Mouse (Mus musculus) neutrophil, adult 59 days (primary cell): ENCODE measurements around the gene Ift52. TPM values are rescaled to one million over a fixed set of nuclear protein-coding genes. Genes with fewer than 3 reads are reported as not detected.

Source experiments
- total RNA-seq, 2 experiments: library from RNA; stranded (reverse); gene quantifications; 1 replicate in 1 of 2; 2 replicates in 1 of 2; pipeline ENCODE4 v1.2.4; 2023

Gene Ift52
- 10 to 100 TPM; 20.3 to 20.8 TPM for total RNA-seq

GRCm38 (mm10) chr2:163016916-163017743, at the start of gene Ift52:
Ift52 (plus strand) TSS chr2:163017354.

GRCm38 (mm10) chr2:162987218-162987617, 29.9 kb upstream of the Ift52 start, which contains the start of gene Sgk2:
Sgk2 (plus strand) TSS chr2:162987330.

GRCm38 (mm10) chr2:163054335-163054840, 37.2 kb downstream of the Ift52 start, which contains the start of gene Mybl2:
Mybl2 (plus strand) TSS chr2:163054687.

GRCm38 (mm10) chr2:163087728-163088127, 70.6 kb downstream of the Ift52 start, which contains the start of gene Gtsf1l:
Gtsf1l (minus strand) TSS chr2:163087855.

Other genes starting within 250 kb of the Ift52 start
- 100 to 1,000 TPM; 120 to 150 TPM for gene Srsf6, start 85.8 kb upstream of the Ift52 start, total RNA-seq
- gene L3mbtl1, start 73.9 kb upstream of the Ift52 start, total RNA-seq, result under 1 TPM; 0.26 to 0.51 TPM
- gene Sgk2, start 30.0 kb upstream of the Ift52 start, total RNA-seq, result not detected
- 10 to 100 TPM; 30.8 to 33.5 TPM for gene Mybl2, start 37.3 kb downstream of the Ift52 start, total RNA-seq
- under 1 TPM in 1 of 2 experiments, not detected in 1; 0.49 TPM for gene Gtsf1l, start 70.5 kb downstream of the Ift52 start, total RNA-seq
- under 1 TPM in 1 of 2 experiments, not detected in 1; 0.20 TPM for gene Tox2, start 185.8 kb downstream of the Ift52 start, total RNA-seq